Mouse (Mus musculus) liver, embryonic 13.5 days (tissue): ENCODE results near the gene Unkl. TPM values are rescaled to one million over a fixed set of nuclear protein-coding genes. Genes with fewer than 3 reads are reported as not detected.

Source experiments
- microRNA-seq: library from miRNA; unstranded; fragments of <30 nt; microRNA quantifications from one replicate; pipeline ENCODE4, GENCODE M21; 2016
- polyA plus RNA-seq: library from polyadenylated mRNA; unstranded; fragments of >200 nt; fragmentation: Nextera tagmentation; extraction: Ambion mirVana; gene quantifications from 2 replicates; pipeline ENCODE4 v1.2.1, GENCODE M21; 2015

Unkl gene
- polyA plus RNA-seq, 1 experiment from 2014 or later, result 14.4 TPM

Small RNA genes within 50 kb of the gene (microRNA-seq; reads per million reads assigned to microRNA genes)
- gene Mir3547, result not detected

Other genes starting within 250 kb of the Unkl start
- gene Jpt2, start 227.7 kb upstream of the Unkl start, polyA plus RNA-seq, result 75.1 and 86.8 TPM in 2 replicates
- 2.8 and 3.8 TPM in 2 replicates for gene Cramp1l, start 172.6 kb upstream of the Unkl start, polyA plus RNA-seq
- 94.4 and 99.3 TPM in 2 replicates for gene Ift140, start 172.3 kb upstream of the Unkl start, polyA plus RNA-seq
- gene Tmem204, start 104.8 kb upstream of the Unkl start, polyA plus RNA-seq, result 5.2 and 5.6 TPM in 2 replicates
- gene Telo2, start 72.4 kb upstream of the Unkl start, polyA plus RNA-seq, result 16.3 and 18.2 TPM in 2 replicates
- 0.09 TPM in 1 of 2 replicates, not detected in the other for gene Ptx4, start 67.6 kb upstream of the Unkl start, polyA plus RNA-seq
- gene Clcn7, start 55.0 kb upstream of the Unkl start, polyA plus RNA-seq, result 9.1 and 12.8 TPM in 2 replicates
- not detected in 2 replicates for gene Ccdc154, start 25.9 kb upstream of the Unkl start, polyA plus RNA-seq
- not detected in 2 replicates for gene Gm38655, start 12.9 kb upstream of the Unkl start, polyA plus RNA-seq
- gene BC003965, start 3.8 kb upstream of the Unkl start, polyA plus RNA-seq, result 23.8 and 27.3 TPM in 2 replicates
- 21.4 and 21.5 TPM in 2 replicates for gene Gnptg, start 51.7 kb downstream of the Unkl start, polyA plus RNA-seq
- 24.2 and 27.6 TPM in 2 replicates for gene Tsr3, start 51.8 kb downstream of the Unkl start, polyA plus RNA-seq
- 0.12 and 0.25 TPM in 2 replicates for gene Baiap3, start 68.0 kb downstream of the Unkl start, polyA plus RNA-seq
- 333 and 391 TPM in 2 replicates for gene Ube2i, start 86.2 kb downstream of the Unkl start, polyA plus RNA-seq
- 0.82 and 1.2 TPM in 2 replicates for gene Prss34, start 110.0 kb downstream of the Unkl start, polyA plus RNA-seq
- not detected in 2 replicates for gene Prss28, start 120.2 kb downstream of the Unkl start, polyA plus RNA-seq
- not detected in 2 replicates for gene Prss29, start 130.3 kb downstream of the Unkl start, polyA plus RNA-seq
- not detected in 2 replicates for gene Tpsab1, start 157.2 kb downstream of the Unkl start, polyA plus RNA-seq
- gene Tpsb2, start 177.9 kb downstream of the Unkl start, polyA plus RNA-seq, result 0.25 TPM in 1 of 2 replicates, not detected in the other
- gene Tpsg1, start 180.9 kb downstream of the Unkl start, polyA plus RNA-seq, result 0.48 and 0.81 TPM in 2 replicates
- gene Cacna1h, start 245.4 kb downstream of the Unkl start, polyA plus RNA-seq, result 0.39 and 0.66 TPM in 2 replicates